Mouse (Mus musculus) megakaryocyte progenitor cell, adult 5-6 weeks (primary cell): ENCODE measurements around the gene Aspg. TPM values are rescaled to one million over a fixed set of nuclear protein-coding genes. Genes with fewer than 3 reads are reported as not detected.

Experiments used
- total RNA-seq, 2 experiments: library from RNA; stranded (forward) in 1 of 2; stranded (reverse) in 1 of 2; fragments of 157-497, 149-512 nt in 1 of 2; fragments of 200-1000 nt in 1 of 2; gene quantifications; 2 replicates each; pipeline versions ENCODE4 v1.2.3 to v1.2.4; 2015 to 2017

Aspg gene
- total RNA-seq, 2 experiments from 2014 or later, result not detected

Other genes starting within 250 kb of the Aspg start
- 5.4 and 9.3 TPM in 2 replicates for gene Ppp1r13b, start 198.6 kb upstream of the Aspg start, total RNA-seq (2015)
- 3.7 and 7.5 TPM in 2 replicates for gene Ppp1r13b, start 198.6 kb upstream of the Aspg start, total RNA-seq (2017)
- gene Atp5mpl, start 139.7 kb upstream of the Aspg start, total RNA-seq (2015), result 491 and 507 TPM in 2 replicates
- gene Atp5mpl, start 139.7 kb upstream of the Aspg start, total RNA-seq (2017), result 601 and 839 TPM in 2 replicates
- not detected in 2 replicates for gene Tdrd9, start 135.1 kb upstream of the Aspg start, total RNA-seq (2015)
- not detected in 2 replicates for gene Tdrd9, start 135.1 kb upstream of the Aspg start, total RNA-seq (2017)
- not detected in 2 replicates for gene Rd3l, start 125.4 kb upstream of the Aspg start, total RNA-seq (2015)
- not detected in 2 replicates for gene Rd3l, start 125.4 kb upstream of the Aspg start, total RNA-seq (2017)
- gene Kif26a, start 39.5 kb downstream of the Aspg start, total RNA-seq (2015), result not detected in 2 replicates
- not detected in 2 replicates for gene Kif26a, start 39.5 kb downstream of the Aspg start, total RNA-seq (2017)